Mouse (Mus musculus) lung, postnatal 0 days (tissue): ENCODE measurements around the gene Dkkl1.

ENCODE experiments used
- CTCF ChIP-seq: IDR thresholded peaks from 2 replicates; pipeline ENCODE4 v1.5.1; 2016; ENCODE audit warnings: antibody characterized with exemption, mild to moderate bottlenecking
- EP300 ChIP-seq: IDR thresholded peaks from 2 replicates; pipeline ENCODE4 v1.6.1; 2016; ENCODE audit warnings: antibody characterized with exemption, mild to moderate bottlenecking, control low read depth

- TF ChIP-seq CTCF, result no peak
- TF ChIP-seq EP300, result no peak
Measured at GRCm38 (mm10) chr7:45165701-45166100, 46.2 kb downstream of the Dkkl1 start.
